Mouse (Mus musculus) lung, embryonic 16.5 days (tissue): ENCODE data around the gene Ppp1r10. TPM values are rescaled to one million over a fixed set of nuclear protein-coding genes. Genes with fewer than 3 reads are reported as not detected.

Source experiments
- ATAC-seq: fragments of 200-750 bp; cut with Nextera tagmentation; 2 replicates; pipeline ENCODE4 v1.8.0; 2017; ENCODE audit warnings: low read depth, mild to moderate bottlenecking, moderate library complexity
- H3K27ac ChIP-seq: fragments of 300-500 bp; sonication (generic); 2 replicates; pipeline ENCODE4 v1.5.1; 2014; ENCODE audit warnings: mild to moderate bottlenecking, control low read depth, low read length
- H3K27me3 ChIP-seq: fragments of 300-500 bp; sonication (generic); 2 replicates; pipeline ENCODE4 v1.6.1; 2014; ENCODE audit warnings: low read depth, low read length, mixed read lengths; ENCODE audit not compliant: control insufficient read depth, insufficient read depth
- H3K36me3 ChIP-seq: fragments of 300-500 bp; sonication (generic); 2 replicates; pipeline ENCODE4 v1.6.1; 2014; ENCODE audit warnings: low read length; ENCODE audit not compliant: control insufficient read depth, insufficient read depth
- H3K4me1 ChIP-seq: fragments of 300-500 bp; sonication (generic); replicated peaks from 2 replicates; pipeline ENCODE4 v1.6.1; 2014; ENCODE audit warnings: low read length, mixed read lengths; ENCODE audit not compliant: control insufficient read depth, insufficient read depth
- H3K4me2 ChIP-seq: fragments of 300-500 bp; sonication (generic); 2 replicates; pipeline ENCODE4 v1.6.1; 2014; ENCODE audit warnings: low read depth, low read length, control low read depth
- H3K4me3 ChIP-seq: fragments of 300-500 bp; sonication (generic); 2 replicates; pipeline ENCODE4 v1.5.1; 2014; ENCODE audit warnings: mild to moderate bottlenecking, low read length, control low read depth
- H3K9ac ChIP-seq: fragments of 300-500 bp; sonication (generic); 2 replicates; pipeline ENCODE4 v1.6.1; 2014; ENCODE audit warnings: low read length, control low read depth
- H3K9me3 ChIP-seq: fragments of 300-500 bp; sonication (generic); 2 replicates; pipeline ENCODE4 v1.6.1; 2016; ENCODE audit warnings: low read length; ENCODE audit not compliant: control insufficient read depth
- WGBS: fragments of 180-500 bp; shearing (Covaris S2); extraction: QIAGEN DNeasy Blood & Tissue Kit; methylation state at CpG from one replicate; pipeline ENCODE4 v1.1.7; 2014; 5-methylcytosine and 5-hydroxymethylcytosine counted together
- polyA plus RNA-seq: library from polyadenylated mRNA; unstranded; fragments of >200 nt; fragmentation: Nextera tagmentation; extraction: Ambion mirVana; gene quantifications from 2 replicates; pipeline ENCODE4 v1.2.1, GENCODE M21; 2015

Gene Ppp1r10
- polyA plus RNA-seq, 1 experiment from 2014 or later, result 40.5 TPM

DNA sequence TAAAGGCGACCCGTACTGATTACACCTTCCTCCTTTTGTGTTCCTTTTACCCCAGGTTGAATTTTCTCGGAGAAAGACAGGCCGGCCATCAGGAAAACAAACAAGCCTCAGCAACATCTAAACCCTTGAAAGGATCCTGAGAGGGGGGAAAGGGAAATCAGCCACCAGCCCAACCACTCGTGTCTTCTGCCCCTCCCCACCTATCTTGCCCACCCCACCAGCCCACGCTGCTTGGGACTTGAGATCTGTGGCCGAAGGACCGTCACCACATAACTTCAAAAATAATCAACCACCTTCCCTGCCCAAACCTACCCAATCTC lies 869 bp downstream of the Ppp1r10 start:
- H3K4me2 ChIP-seq, result peak overlapping the region; percentile 98
- peak overlapping the region; percentile 85 for H3K4me3 ChIP-seq
- H3K27ac ChIP-seq, result peak overlapping the region; percentile 97
- peaks cover 10% of the 10 kb centered on the region; the same call in 1 of the 2 replicates for H3K36me3 ChIP-seq
- under 1% methylated on average over 8 of the region's 8 CpGs for WGBS
- ATAC-seq, result no peak
- no peaks in the 10 kb centered on the region for H3K27me3 ChIP-seq
- no peaks in the 10 kb centered on the region for H3K9me3 ChIP-seq
- peak overlapping the region; percentile 94 for H3K9ac ChIP-seq
- H3K4me1 ChIP-seq, result peaks cover 26% of the 10 kb centered on the region

DNA sequence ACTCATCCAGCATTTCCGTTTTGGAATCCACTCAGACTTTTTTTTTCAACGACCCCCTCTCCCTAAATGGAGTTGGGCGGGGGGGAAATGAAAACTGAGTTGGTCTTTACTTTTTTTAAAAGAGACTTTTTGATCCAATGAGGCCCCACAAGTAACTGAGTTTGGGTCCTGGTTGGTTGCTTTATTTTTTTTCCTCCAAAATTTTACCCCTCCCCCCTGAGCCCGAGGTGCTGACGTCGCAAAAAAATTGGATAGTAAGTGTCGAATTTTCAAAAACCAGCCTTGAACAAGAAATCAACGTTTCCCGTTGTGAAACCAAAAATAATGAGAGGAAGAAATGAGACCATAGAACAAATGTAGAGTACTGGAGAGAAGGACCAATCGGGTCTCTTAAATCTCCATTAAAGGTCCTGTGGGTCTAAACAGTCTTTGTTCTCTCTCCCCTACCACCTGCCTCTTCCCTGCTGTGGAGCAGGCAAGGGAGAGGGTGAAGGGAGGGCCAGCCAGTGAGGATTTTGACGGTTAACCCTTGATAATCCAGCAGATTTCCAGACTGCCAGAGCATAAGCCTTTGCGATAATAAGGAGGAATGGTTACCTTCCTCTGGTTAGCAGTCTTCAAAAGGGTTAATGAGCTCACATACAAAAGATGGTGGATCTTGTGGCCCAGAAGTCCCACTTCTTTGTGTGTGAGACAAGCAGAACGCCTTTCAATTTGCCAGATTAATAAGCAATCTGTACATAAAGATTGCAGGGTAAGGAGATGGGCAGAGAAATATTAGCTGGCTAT lies 1.4 kb downstream of the Ppp1r10 start:
- Histone ChIP-seq H3K27me3 (no peaks in the 10 kb centered on the region), H3K4me3 (peak overlapping the region; percentile 85), H3K4me1 (peaks cover 26% of the 10 kb centered on the region), H3K4me2 (peak overlapping the region; percentile 98), H3K9me3 (no peaks in the 10 kb centered on the region), H3K36me3 (peaks cover 10% of the 10 kb centered on the region; the same call in 1 of the 2 replicates), H3K27ac (peak overlapping the region; percentile 97), H3K9ac (peak overlapping the region; percentile 94)
- 0% methylated on average over 13 of the region's 13 CpGs for WGBS
- ATAC-seq, result no peak

DNA sequence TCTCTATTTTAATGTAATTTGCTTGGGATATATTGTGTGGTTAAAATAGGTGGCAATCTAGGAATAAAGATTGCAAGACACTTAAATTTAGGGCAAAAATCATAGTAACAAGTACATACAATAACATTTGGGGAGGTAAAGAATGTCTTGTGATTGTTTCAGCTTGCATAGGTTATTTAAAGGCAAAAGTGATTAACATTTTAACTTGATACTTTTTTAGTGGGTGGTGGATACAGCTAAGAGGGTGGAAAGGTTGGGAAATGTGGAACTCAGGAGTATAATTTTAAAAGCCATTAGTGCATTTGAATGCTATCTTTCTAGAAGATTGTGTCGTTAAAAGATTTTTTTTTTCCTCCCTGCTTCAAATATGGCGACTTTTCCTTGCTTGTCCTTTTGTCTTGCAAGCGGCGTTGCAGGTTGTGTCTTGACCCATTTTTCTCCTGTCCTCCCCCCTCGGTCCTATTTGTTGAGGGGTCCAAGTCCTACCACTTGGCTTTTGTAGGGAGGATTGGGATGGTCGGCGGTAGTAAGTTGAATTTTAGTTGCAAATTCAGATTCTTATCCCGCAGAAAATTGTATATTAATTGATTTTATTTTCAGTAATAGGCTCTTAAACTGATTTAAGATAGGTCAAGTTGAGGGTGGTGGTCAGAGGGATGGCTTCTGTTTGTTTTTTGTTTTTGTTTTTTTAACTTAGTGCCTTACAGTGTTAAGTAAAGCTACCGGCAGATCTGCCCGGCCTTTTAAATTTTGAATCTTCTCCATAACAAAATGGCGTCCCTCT lies 2.2 kb downstream of the Ppp1r10 start:
- Histone ChIP-seq H3K36me3 (peaks cover 6% of the 10 kb centered on the region), H3K9ac (peak overlapping the region; percentile 94), H3K4me1 (peaks cover 26% of the 10 kb centered on the region), H3K4me3 (peak overlapping the region; percentile 85), H3K9me3 (no peaks in the 10 kb centered on the region), H3K27ac (peak overlapping the region; percentile 97), H3K4me2 (peak overlapping the region; percentile 98), H3K27me3 (no peaks in the 10 kb centered on the region)
- ATAC-seq, result no peak
- WGBS, result under 1% methylated on average over 11 of the region's 11 CpGs

DNA sequence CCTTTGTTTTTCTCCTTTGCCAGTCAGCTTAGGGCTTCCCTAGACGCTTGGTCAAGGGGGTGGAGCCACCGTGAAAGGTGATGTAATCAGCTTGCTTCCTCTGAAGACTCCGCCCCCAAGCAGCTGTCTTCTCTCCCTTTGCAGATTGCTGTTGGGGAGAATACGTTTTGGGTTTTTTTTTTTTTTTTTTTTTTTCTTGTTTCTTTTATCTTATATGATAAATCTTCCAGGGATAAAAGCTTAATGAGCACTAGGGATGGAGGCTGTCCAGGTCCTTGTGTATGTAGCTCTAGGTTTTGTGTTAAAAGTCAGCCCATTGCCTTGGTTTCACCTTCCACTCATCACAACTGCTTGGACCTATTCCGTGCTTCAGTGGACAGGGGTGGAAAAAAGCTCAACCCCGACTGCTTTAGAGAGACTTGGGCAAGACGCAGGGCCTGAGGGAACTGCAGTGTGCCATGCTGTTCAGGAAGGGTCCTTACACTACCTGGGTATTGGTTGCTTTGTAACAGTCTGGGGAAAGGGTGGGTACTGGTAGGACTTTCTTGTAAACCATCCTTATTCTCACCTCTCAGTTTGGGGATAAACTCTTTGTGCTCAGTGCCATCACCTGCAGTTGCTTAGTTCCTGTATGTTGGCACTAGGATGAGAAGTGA lies 3.0 kb downstream of the Ppp1r10 start:
- Histone ChIP-seq H3K9ac (peak overlapping the region; percentile 72), H3K27me3 (no peaks in the 10 kb centered on the region), H3K4me2 (peak overlapping the region; percentile 98), H3K27ac (peak overlapping the region; percentile 97), H3K36me3 (peaks cover 13% of the 10 kb centered on the region), H3K4me1 (peaks cover 26% of the 10 kb centered on the region), H3K4me3 (peak overlapping the region; percentile 85), H3K9me3 (no peaks in the 10 kb centered on the region)
- ATAC-seq, result peak; percentile 48
- WGBS, result 5% methylated on average over 7 of the region's 7 CpGs

DNA sequence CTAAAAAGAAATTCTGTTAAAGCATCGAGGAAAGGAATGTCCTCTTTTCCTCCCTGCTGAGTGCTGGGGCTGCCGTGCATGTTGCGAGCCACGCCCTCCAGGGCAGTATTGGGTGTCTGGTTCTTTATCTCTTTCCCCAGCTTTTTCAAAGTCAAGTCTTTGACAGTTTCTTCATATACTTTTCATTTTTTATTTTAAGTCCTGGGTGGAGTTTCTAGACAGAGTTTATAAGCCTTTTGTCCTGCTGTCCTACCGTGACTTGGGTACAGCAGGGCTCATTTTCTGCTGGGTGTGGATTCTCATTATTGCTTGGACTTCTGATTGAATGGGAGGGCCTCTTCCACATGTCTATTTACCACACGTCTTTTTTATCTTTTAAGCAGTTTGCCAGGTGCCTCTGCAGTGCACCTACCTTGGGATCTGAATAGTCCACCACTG lies 3.6 kb downstream of the Ppp1r10 start:
- Histone ChIP-seq H3K4me1 (peaks cover 26% of the 10 kb centered on the region), H3K4me2 (peak overlapping the region; percentile 98), H3K27me3 (no peaks in the 10 kb centered on the region), H3K4me3 (peak overlapping the region; percentile 85), H3K9ac (peak overlapping the region; percentile 72), H3K9me3 (no peaks in the 10 kb centered on the region), H3K36me3 (peaks cover 20% of the 10 kb centered on the region), H3K27ac (peak overlapping the region; percentile 97)
- WGBS, result 38% methylated on average over 6 of the region's 6 CpGs
- ATAC-seq, result no peak

DNA sequence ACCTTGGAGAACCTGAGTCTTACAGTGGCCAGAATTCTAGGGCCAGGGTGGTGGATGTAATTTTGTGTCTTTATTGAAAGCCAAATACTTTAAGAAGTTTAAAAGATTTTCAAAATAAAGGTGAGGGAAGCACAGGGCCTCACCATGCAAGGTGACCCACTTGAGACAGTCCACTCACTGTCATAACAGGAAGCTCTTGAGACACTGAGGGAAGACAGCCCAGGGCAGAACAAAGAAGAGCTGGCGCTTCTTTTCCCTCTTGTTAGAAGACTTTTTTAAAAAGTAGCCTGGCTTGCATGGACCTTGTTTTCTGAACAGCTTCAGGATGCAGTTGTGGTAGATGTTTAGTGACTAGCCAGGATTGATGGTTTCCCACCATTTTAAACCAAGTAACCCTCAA lies 4.2 kb downstream of the Ppp1r10 start:
- Histone ChIP-seq H3K4me1 (peaks cover 24% of the 10 kb centered on the region), H3K9me3 (no peaks in the 10 kb centered on the region), H3K4me3 (no peak overlapping the region), H3K36me3 (peaks cover 24% of the 10 kb centered on the region), H3K27me3 (no peaks in the 10 kb centered on the region), H3K4me2 (peak overlapping the region; percentile 98; the same call in 1 of the 2 replicates), H3K9ac (no peak overlapping the region), H3K27ac (peak overlapping the region; percentile 48)
- no peak for ATAC-seq
- 43% methylated on average over 1 of the region's 1 CpGs for WGBS

DNA sequence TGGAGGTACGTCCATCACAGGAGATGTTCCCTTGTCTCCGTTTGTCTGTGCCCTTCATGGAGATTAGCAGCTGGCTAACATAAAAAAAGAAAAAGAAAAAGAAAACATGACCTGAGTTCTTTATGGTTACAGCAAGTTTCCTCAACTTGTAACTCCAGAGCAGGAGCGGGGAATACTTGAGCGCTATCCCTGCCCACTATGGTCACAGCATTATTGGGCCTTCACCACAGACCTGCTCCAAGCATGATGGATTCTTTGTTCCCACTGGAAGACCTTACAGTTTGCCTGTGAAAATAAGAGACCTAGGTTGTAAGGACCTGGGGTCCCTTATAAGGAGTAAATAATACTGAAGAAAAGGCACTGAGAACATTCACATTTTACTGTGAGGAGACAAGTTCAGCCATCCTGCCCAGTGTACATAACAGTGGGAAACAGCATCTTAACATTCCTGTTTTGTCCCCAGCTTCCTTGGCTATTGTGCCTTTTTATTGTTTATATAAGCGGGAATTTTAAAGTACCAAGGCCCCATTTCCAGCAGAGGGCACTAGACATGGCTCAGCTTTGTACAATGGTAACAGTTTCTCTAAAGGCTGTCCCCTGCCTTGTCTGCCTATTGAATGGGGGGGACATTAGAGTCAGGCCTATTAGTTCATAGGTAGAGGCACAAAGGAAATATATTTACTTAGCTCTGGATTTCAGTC lies 4.8 kb downstream of the Ppp1r10 start:
- Histone ChIP-seq H3K27me3 (no peaks in the 10 kb centered on the region), H3K4me1 (peaks cover 22% of the 10 kb centered on the region), H3K4me3 (no peak overlapping the region), H3K4me2 (no peak overlapping the region), H3K9ac (peak overlapping the region; percentile 3; the same call in 1 of the 2 replicates), H3K36me3 (peaks cover 27% of the 10 kb centered on the region), H3K9me3 (no peaks in the 10 kb centered on the region), H3K27ac (peak overlapping the region; percentile 48)
- WGBS, result 62% methylated on average over 5 of the region's 5 CpGs
- no peak for ATAC-seq

DNA sequence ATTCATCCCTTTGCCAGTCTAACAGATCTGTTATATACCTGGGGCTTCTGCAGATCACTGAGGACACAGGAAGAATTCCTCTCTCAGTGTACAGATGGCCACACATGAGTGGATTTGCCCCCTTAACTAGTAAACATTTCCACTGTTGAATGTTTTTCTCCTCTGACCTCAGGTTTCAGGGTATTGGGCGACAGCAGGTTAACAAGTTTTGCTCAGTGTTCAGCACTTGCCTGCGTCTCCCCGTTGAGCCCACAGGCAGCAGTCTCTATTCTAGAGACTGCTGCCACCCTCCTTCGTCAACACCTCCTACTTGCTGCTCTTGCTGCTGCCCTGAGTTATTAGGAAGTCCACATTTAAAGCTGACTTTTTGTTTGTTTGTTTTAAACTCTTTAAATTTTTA lies 5.5 kb downstream of the Ppp1r10 start:
- Histone ChIP-seq H3K4me2 (no peak overlapping the region), H3K9ac (no peak overlapping the region), H3K27me3 (no peaks in the 10 kb centered on the region), H3K9me3 (no peaks in the 10 kb centered on the region), H3K27ac (no peak overlapping the region), H3K36me3 (peaks cover 34% of the 10 kb centered on the region), H3K4me1 (peaks cover 22% of the 10 kb centered on the region), H3K4me3 (no peak overlapping the region)
- no peak for ATAC-seq
- 71% methylated on average over 4 of the region's 4 CpGs for WGBS
